Mouse (Mus musculus) heart, embryonic 12.5 days (tissue): ENCODE data around the gene Ncapg2. TPM values are rescaled to one million over a fixed set of nuclear protein-coding genes. Genes with fewer than 3 reads are reported as not detected.
A peak's percentile ranks its signal among the peaks of the same experiment; 100 is the strongest.

Source experiments
- ATAC-seq: fragments of 200-750 bp; cut with Nextera tagmentation; 2 replicates; pipeline ENCODE4 v1.8.0; 2017; ENCODE audit warnings: moderate TSS enrichment, moderate library complexity; ENCODE audit not compliant: insufficient number of reproducible peaks, low FRiP score
- H3K27ac ChIP-seq: fragments of 300-500 bp; sonication (generic); 2 replicates; pipeline ENCODE4 v1.5.1; 2016; ENCODE audit warnings: mild to moderate bottlenecking, moderate library complexity; ENCODE audit not compliant: poor library complexity, severe bottlenecking
- H3K27me3 ChIP-seq: fragments of 300-500 bp; sonication (generic); replicated peaks from 2 replicates; pipeline ENCODE4 v1.6.1; 2016; ENCODE audit warnings: mild to moderate bottlenecking, moderate library complexity
- H3K36me3 ChIP-seq: fragments of 300-500 bp; sonication (generic); 2 replicates; pipeline ENCODE4 v1.6.1; 2016; ENCODE audit warnings: mild to moderate bottlenecking, moderate library complexity
- H3K4me1 ChIP-seq: fragments of 300-500 bp; sonication (generic); replicated peaks from 2 replicates; pipeline ENCODE4 v1.6.1; 2016; ENCODE audit warnings: mild to moderate bottlenecking
- H3K4me2 ChIP-seq: fragments of 300-500 bp; sonication (generic); 2 replicates; pipeline ENCODE4 v1.6.1; 2016; ENCODE audit warnings: mild to moderate bottlenecking, moderate library complexity
- H3K4me3 ChIP-seq: fragments of 300-500 bp; sonication (generic); 2 replicates; pipeline ENCODE4 v1.5.1; 2016; ENCODE audit warnings: mild to moderate bottlenecking
- H3K9ac ChIP-seq: fragments of 300-500 bp; sonication (generic); 2 replicates; pipeline ENCODE4 v1.6.1; 2016; ENCODE audit warnings: mild to moderate bottlenecking, moderate library complexity
- H3K9me3 ChIP-seq: fragments of 300-500 bp; sonication (generic); replicated peaks from 2 replicates; pipeline ENCODE4 v1.6.1; 2016; ENCODE audit warnings: mild to moderate bottlenecking, moderate library complexity
- WGBS: fragments of 180-500 bp; shearing (Covaris S2); methylation state at CpG from one replicate; pipeline ENCODE4 v1.1.7; 2016; 5-methylcytosine and 5-hydroxymethylcytosine counted together
- polyA plus RNA-seq: library from polyadenylated mRNA; unstranded; fragments of >200 nt; fragmentation: Nextera tagmentation; extraction: Ambion mirVana; gene quantifications from 2 replicates; pipeline ENCODE4 v1.2.1, GENCODE M21; 2016

Gene Ncapg2
- polyA plus RNA-seq = 35.8 and 36.7 TPM in 2 replicates

- peaks cover 10% of the 10 kb centered on the region for H3K4me1 ChIP-seq
- H3K36me3 ChIP-seq = peaks cover 45% of the 10 kb centered on the region
- peak within 1 kb of the TSS; percentile 88 for H3K9ac ChIP-seq
- H3K9me3 ChIP-seq = peaks cover 17% of the 10 kb centered on the region
- peak within 1 kb of the TSS; percentile 87 for H3K4me2 ChIP-seq
- no peaks in the 10 kb centered on the region for H3K27me3 ChIP-seq
- peak; percentile 99 for ATAC-seq
- peak within 1 kb of the TSS; percentile 48 for H3K27ac ChIP-seq
- peak within 1 kb of the TSS; percentile 87 for H3K4me3 ChIP-seq
- under 1% methylated on average over 71 of the region's 72 CpGs for WGBS
Measured at GRCm38 (mm10) chr12:116405045-116405835, at the start of gene Ncapg2. Gene Ncapg2, plus strand, starts transcription at chr12:116405402.

GRCm38 (mm10) chr12:116362091-116362490 lies 43.1 kb upstream of the Ncapg2 start:
- Histone ChIP-seq H3K4me1 (no peaks in the 10 kb centered on the region), H3K36me3 (peaks cover 51% of the 10 kb centered on the region), H3K27me3 (no peaks in the 10 kb centered on the region), H3K4me3 (no peak overlapping the region), H3K27ac (no peak overlapping the region), H3K9me3 (no peaks in the 10 kb centered on the region), H3K4me2 (no peak overlapping the region), H3K9ac (no peak overlapping the region)
- no peak for ATAC-seq

- no peak for ATAC-seq
- 92% methylated on average over 3 of the region's 3 CpGs for WGBS
- Histone ChIP-seq H3K9me3 (no peaks in the 10 kb centered on the region), H3K4me1 (no peaks in the 10 kb centered on the region), H3K9ac (no peak overlapping the region), H3K27ac (no peak overlapping the region), H3K4me3 (no peak overlapping the region), H3K36me3 (peaks cover 34% of the 10 kb centered on the region), H3K27me3 (no peaks in the 10 kb centered on the region), H3K4me2 (no peak overlapping the region)
Measured at GRCm38 (mm10) chr12:116366900-116367299, 38.3 kb upstream of the Ncapg2 start.

GRCm38 (mm10) chr12:116367346-116367745 lies 37.9 kb upstream of the Ncapg2 start:
- no peak for ATAC-seq
- WGBS = 81% methylated on average over 2 of the region's 2 CpGs
- no peak overlapping the region for H3K4me3 ChIP-seq
- H3K9me3 ChIP-seq = no peaks in the 10 kb centered on the region
- H3K4me1 ChIP-seq = no peaks in the 10 kb centered on the region
- no peak overlapping the region for H3K9ac ChIP-seq
- H3K27me3 ChIP-seq = no peaks in the 10 kb centered on the region
- peaks cover 34% of the 10 kb centered on the region for H3K36me3 ChIP-seq
- no peak overlapping the region for H3K4me2 ChIP-seq
- H3K27ac ChIP-seq = no peak overlapping the region

- Histone ChIP-seq H3K4me3 (no peak overlapping the region), H3K27ac (no peak overlapping the region), H3K9ac (no peak overlapping the region), H3K4me1 (no peaks in the 10 kb centered on the region), H3K4me2 (no peak overlapping the region), H3K27me3 (no peaks in the 10 kb centered on the region), H3K36me3 (peaks cover 31% of the 10 kb centered on the region), H3K9me3 (no peaks in the 10 kb centered on the region)
- 86% methylated on average over 2 of the region's 2 CpGs for WGBS
- ATAC-seq = no peak
Measured at GRCm38 (mm10) chr12:116368857-116369256, 36.3 kb upstream of the Ncapg2 start.

- H3K27ac ChIP-seq = no peak overlapping the region
- no peaks in the 10 kb centered on the region for H3K4me1 ChIP-seq
- no peaks in the 10 kb centered on the region for H3K27me3 ChIP-seq
- no peak for ATAC-seq
- 0 out of 2 replicates have a peak, but pooled peaks cover 3% of the 10 kb centered on the region for H3K36me3 ChIP-seq
- H3K9ac ChIP-seq = no peak overlapping the region
- 77% methylated on average over 2 of the region's 2 CpGs for WGBS
- H3K9me3 ChIP-seq = no peaks in the 10 kb centered on the region
- H3K4me2 ChIP-seq = no peak overlapping the region
- no peak overlapping the region for H3K4me3 ChIP-seq
Measured at GRCm38 (mm10) chr12:116383101-116383500, 22.1 kb upstream of the Ncapg2 start.

- Histone ChIP-seq H3K9ac (no peak overlapping the region), H3K4me2 (no peak overlapping the region), H3K27me3 (no peaks in the 10 kb centered on the region), H3K36me3 (0 out of 2 replicates have a peak, but pooled peaks cover 3% of the 10 kb centered on the region), H3K4me3 (no peak overlapping the region), H3K27ac (no peak overlapping the region), H3K9me3 (no peaks in the 10 kb centered on the region), H3K4me1 (no peaks in the 10 kb centered on the region)
- ATAC-seq = no peak
Measured at GRCm38 (mm10) chr12:116383995-116384394, 21.2 kb upstream of the Ncapg2 start.

GRCm38 (mm10) chr12:116386802-116387201 lies 18.4 kb upstream of the Ncapg2 start:
- no peaks in the 10 kb centered on the region for H3K36me3 ChIP-seq
- WGBS = 86% methylated on average over 1 of the region's 1 CpGs
- H3K9ac ChIP-seq = no peak overlapping the region
- ATAC-seq = no peak
- H3K4me3 ChIP-seq = no peak overlapping the region
- H3K27ac ChIP-seq = no peak overlapping the region
- no peaks in the 10 kb centered on the region for H3K9me3 ChIP-seq
- H3K27me3 ChIP-seq = no peaks in the 10 kb centered on the region
- no peak overlapping the region for H3K4me2 ChIP-seq
- peaks cover 10% of the 10 kb centered on the region; the same call in 1 of the 2 replicates for H3K4me1 ChIP-seq

GRCm38 (mm10) chr12:116389868-116390267 lies 15.3 kb upstream of the Ncapg2 start:
- no peak overlapping the region for H3K4me2 ChIP-seq
- no peaks in the 10 kb centered on the region for H3K27me3 ChIP-seq
- no peaks in the 10 kb centered on the region for H3K36me3 ChIP-seq
- H3K9ac ChIP-seq = no peak overlapping the region
- H3K27ac ChIP-seq = peak overlapping the region; percentile 54
- ATAC-seq = peak; percentile 33; the same call in 1 of the 2 replicates
- H3K4me1 ChIP-seq = peaks cover 10% of the 10 kb centered on the region; the same call in 1 of the 2 replicates
- no peaks in the 10 kb centered on the region for H3K9me3 ChIP-seq
- WGBS = 18% methylated on average over 1 of the region's 1 CpGs
- no peak overlapping the region for H3K4me3 ChIP-seq

GRCm38 (mm10) chr12:116394327-116394726 lies 10.9 kb upstream of the Ncapg2 start:
- H3K27me3 ChIP-seq = no peaks in the 10 kb centered on the region
- 68% methylated on average over 2 of the region's 2 CpGs for WGBS
- peaks cover 10% of the 10 kb centered on the region; the same call in 1 of the 2 replicates for H3K4me1 ChIP-seq
- H3K9me3 ChIP-seq = no peaks in the 10 kb centered on the region
- no peak overlapping the region for H3K27ac ChIP-seq
- H3K9ac ChIP-seq = no peak overlapping the region
- no peak overlapping the region for H3K4me2 ChIP-seq
- ATAC-seq = no peak
- no peaks in the 10 kb centered on the region for H3K36me3 ChIP-seq
- no peak overlapping the region for H3K4me3 ChIP-seq

GRCm38 (mm10) chr12:116395312-116395711 lies 9.9 kb upstream of the Ncapg2 start:
- H3K4me2 ChIP-seq = no peak overlapping the region
- 83% methylated on average over 2 of the region's 2 CpGs for WGBS
- H3K4me3 ChIP-seq = no peak overlapping the region
- no peak overlapping the region for H3K9ac ChIP-seq
- peaks cover under 1% of the 10 kb centered on the region; the same call in 1 of the 2 replicates for H3K4me1 ChIP-seq
- H3K36me3 ChIP-seq = no peaks in the 10 kb centered on the region
- H3K9me3 ChIP-seq = no peaks in the 10 kb centered on the region
- no peak for ATAC-seq
- H3K27me3 ChIP-seq = no peaks in the 10 kb centered on the region
- H3K27ac ChIP-seq = no peak overlapping the region
